Mouse (Mus musculus) c-Kit-positive CD71-negative TER-119-negative erythroid progenitor cells, embryonic 14.5 days (primary cell): ENCODE measurements at regions not wholly inside any gene's neighbourhood (a gene's known extent, or its start where the extent isn't known, plus 50 kb on each side); places are given as distances from the start of the nearest gene placed in this dataset.

ENCODE experiments used
- DNase-seq: peaks from one replicate; pipeline ENCODE4 v3.0.0-alpha.2; 2013; ENCODE audit warnings: low read depth

- DNase-seq, result no peak
Observed at GRCm38 (mm10) chrX:11568262-11568661, 240.6 kb downstream of the H2al1j start.

GRCm38 (mm10) chrX:11574354-11574753, 246.7 kb downstream of the H2al1j start:
- no peak for DNase-seq

GRCm38 (mm10) chrX:11575571-11575970, 247.9 kb downstream of the H2al1j start:
- DNase-seq, result no peak

GRCm38 (mm10) chrX:11576287-11576686, 248.7 kb downstream of the H2al1j start:
- DNase-seq, result no peak

GRCm38 (mm10) chrX:11577294-11577693, 249.7 kb downstream of the H2al1j start:
- no peak for DNase-seq

GRCm38 (mm10) chrX:11585353-11585752, 257.7 kb downstream of the H2al1j start:
- DNase-seq, result no peak

- DNase-seq, result no peak
Observed at GRCm38 (mm10) chrX:11591391-11592187, 264.0 kb downstream of the H2al1j start.

GRCm38 (mm10) chrX:11594542-11594941, 266.9 kb downstream of the H2al1j start:
- DNase-seq, result no peak

- no peak for DNase-seq
Observed at GRCm38 (mm10) chrX:11597548-11597947, 269.9 kb downstream of the H2al1j start.

GRCm38 (mm10) chrX:11614237-11614636, 286.6 kb downstream of the H2al1j start:
- no peak for DNase-seq

- no peak for DNase-seq
Observed at GRCm38 (mm10) chrX:11621045-11621763, 293.6 kb downstream of the H2al1j start.

GRCm38 (mm10) chrX:11626274-11626878, 298.8 kb downstream of the H2al1j start:
- no peak for DNase-seq

GRCm38 (mm10) chrX:11629362-11629761, 301.7 kb downstream of the H2al1j start:
- no peak for DNase-seq

- no peak for DNase-seq
Observed at GRCm38 (mm10) chrX:11629906-11630305, 302.3 kb downstream of the H2al1j start.

- no peak for DNase-seq
Observed at GRCm38 (mm10) chrX:11631186-11631913, 303.7 kb downstream of the H2al1j start.

- DNase-seq, result no peak
Observed at GRCm38 (mm10) chrX:11632011-11632410, 304.4 kb downstream of the H2al1j start.

- no peak for DNase-seq
Observed at GRCm38 (mm10) chrX:11633823-11634222, 306.2 kb downstream of the H2al1j start.

GRCm38 (mm10) chrX:11644484-11644883, 316.9 kb downstream of the H2al1j start:
- no peak for DNase-seq

- no peak for DNase-seq
Observed at GRCm38 (mm10) chrX:11646681-11647526, 319.3 kb downstream of the H2al1j start.

GRCm38 (mm10) chrX:11647527-11647836, 319.9 kb downstream of the H2al1j start:
- DNase-seq, result no peak

GRCm38 (mm10) chrX:11653336-11653735, 325.7 kb downstream of the H2al1j start:
- no peak for DNase-seq

- DNase-seq, result no peak
Observed at GRCm38 (mm10) chrX:11654976-11655375, 327.4 kb downstream of the H2al1j start.
